Mouse (Mus musculus): ENCODE measurements at regions not wholly inside any gene's neighbourhood (a gene's known extent, or its start where the extent isn't known, plus 50 kb on each side); places are given as distances from the start of the nearest gene placed in this dataset.

- DNase-seq (ENCODE audit: low spot score): no peak
These were observed 271.6 kb downstream of the Rnf144a start for GRCm38 (mm10) chr12:26143411-26143810.

GRCm38 (mm10) chr12:26130811-26131210 is 284.2 kb downstream of the Rnf144a start:
- no peak for DNase-seq (ENCODE audit: low spot score)

- DNase-seq (ENCODE audit: low spot score): no peak
These were observed 285.0 kb downstream of the Rnf144a start for GRCm38 (mm10) chr12:26130011-26130410.

- DNase-seq (ENCODE audit: low spot score): no peak
These were observed 285.5 kb downstream of the Rnf144a start for GRCm38 (mm10) chr12:26129511-26129910.

- no peak for DNase-seq (ENCODE audit: low spot score)
These were observed 286.2 kb downstream of the Rnf144a start for GRCm38 (mm10) chr12:26128851-26129250.

GRCm38 (mm10) chr12:26126260-26126659 is 288.8 kb downstream of the Rnf144a start:
- DNase-seq (ENCODE audit: low spot score): no peak

GRCm38 (mm10) chr12:26124211-26124610 is 290.8 kb downstream of the Rnf144a start:
- DNase-seq (ENCODE audit: low spot score): no peak

- no peak for DNase-seq (ENCODE audit: low spot score)
These were observed 299.6 kb downstream of the Rnf144a start for GRCm38 (mm10) chr12:26115339-26115912.

- DNase-seq (ENCODE audit: low spot score): peak; percentile 61
These were observed 302.7 kb downstream of the Rnf144a start for GRCm38 (mm10) chr12:26112166-26113019.

- DNase-seq (ENCODE audit: low spot score): no peak
These were observed 305.2 kb downstream of the Rnf144a start for GRCm38 (mm10) chr12:26109866-26110265.

- no peak for DNase-seq (ENCODE audit: low spot score)
These were observed 310.7 kb downstream of the Rnf144a start for GRCm38 (mm10) chr12:26104372-26104771.

GRCm38 (mm10) chr12:26102384-26102783 is 312.7 kb downstream of the Rnf144a start:
- no peak for DNase-seq (ENCODE audit: low spot score)

- DNase-seq (ENCODE audit: low spot score): no peak
These were observed 314.9 kb downstream of the Rnf144a start for GRCm38 (mm10) chr12:26100140-26100539.

GRCm38 (mm10) chr12:26099176-26099575 is 315.9 kb downstream of the Rnf144a start:
- no peak for DNase-seq (ENCODE audit: low spot score)

- no peak for DNase-seq (ENCODE audit: low spot score)
These were observed 322.7 kb downstream of the Rnf144a start for GRCm38 (mm10) chr12:26092311-26092710.

GRCm38 (mm10) chr12:26091865-26092264 is 323.2 kb downstream of the Rnf144a start:
- no peak for DNase-seq (ENCODE audit: low spot score)

- no peak for DNase-seq (ENCODE audit: low spot score)
These were observed 326.7 kb downstream of the Rnf144a start for GRCm38 (mm10) chr12:26088389-26088788.

- no peak for DNase-seq (ENCODE audit: low spot score)
These were observed 328.1 kb downstream of the Rnf144a start for GRCm38 (mm10) chr12:26086923-26087322.

- no peak for DNase-seq (ENCODE audit: low spot score)
These were observed 328.6 kb downstream of the Rnf144a start for GRCm38 (mm10) chr12:26086414-26086813.

GRCm38 (mm10) chr12:26079061-26079625 is 335.9 kb downstream of the Rnf144a start:
- DNase-seq (ENCODE audit: low spot score): no peak

- DNase-seq (ENCODE audit: low spot score): no peak
These were observed 339.3 kb downstream of the Rnf144a start for GRCm38 (mm10) chr12:26075638-26076254.

- DNase-seq (ENCODE audit: low spot score): no peak
These were observed 342.9 kb downstream of the Rnf144a start for GRCm38 (mm10) chr12:26072180-26072579.

GRCm38 (mm10) chr12:26071610-26072009 is 343.4 kb downstream of the Rnf144a start:
- DNase-seq (ENCODE audit: low spot score): peak; percentile 62

All from urinary bladder, postnatal 14 days (tissue).